Mouse (Mus musculus): Measurements from ENCODE around the gene Rpl10a. TPM values are rescaled to one million over a fixed set of nuclear protein-coding genes. Genes with fewer than 3 reads are reported as not detected.

The Rpl10a gene
- total and polyA plus RNA-seq, 2 experiments from 2014 or later: 366 to 1,161 TPM

GRCm38 (mm10) chr17:28286133-28286532, 42.1 kb upstream of the Rpl10a start:
- no peak for TF ChIP-seq CTCF (IDR thresholded peaks at IDR 0.05; ENCODE audit: low read depth)
- no peaks in the 10 kb centered on the region for H3K4me1 ChIP-seq (ENCODE audit: insufficient read depth)
- H3K4me3 ChIP-seq (ENCODE audit: low read depth, low read length): no peak overlapping the region
- no peak overlapping the region for H3K9ac ChIP-seq
- no peaks in the 10 kb centered on the region for H3K9me3 ChIP-seq (ENCODE audit: low read length)
- no peak overlapping the region for H3K4me2 ChIP-seq (ENCODE audit: low read depth)
- no peaks in the 10 kb centered on the region for H3K36me3 ChIP-seq (ENCODE audit: insufficient read depth)
- H3K27me3 ChIP-seq (ENCODE audit: insufficient read depth, low read length): no peaks in the 10 kb centered on the region
- no peak for DNase-seq
- no peak overlapping the region for H3K27ac ChIP-seq (ENCODE audit: low read depth, low read length)
- WGBS: 90% methylated on average over 10 of the region's 10 CpGs
- ATAC-seq: no peak

DNA sequence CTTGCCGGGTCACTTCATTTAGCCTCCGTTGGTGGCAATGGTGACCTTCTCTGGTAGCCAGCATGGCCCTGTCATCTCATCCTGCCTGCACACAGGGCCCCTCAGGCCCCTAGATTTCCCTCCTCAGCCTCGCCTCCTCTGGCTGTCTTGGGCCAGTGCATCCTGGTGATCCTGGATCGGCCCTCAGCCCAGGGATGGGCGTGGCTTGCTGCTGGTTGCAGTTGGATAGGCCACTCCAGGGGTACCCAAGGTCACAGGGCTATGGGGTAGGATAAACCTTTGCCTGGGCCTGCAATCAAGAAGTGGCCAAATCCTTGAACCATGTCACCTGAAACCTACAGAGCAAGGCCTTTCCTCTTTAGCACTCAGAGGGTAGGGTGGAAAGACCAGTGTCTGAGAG, 41.3 kb upstream of the Rpl10a start:
- Histone ChIP-seq H3K4me2 (ENCODE audit: low read depth) (no peak overlapping the region), H3K36me3 (ENCODE audit: insufficient read depth) (no peaks in the 10 kb centered on the region), H3K27me3 (ENCODE audit: insufficient read depth, low read length) (no peaks in the 10 kb centered on the region), H3K27ac (ENCODE audit: low read depth, low read length) (no peak overlapping the region), H3K9me3 (ENCODE audit: low read length) (no peaks in the 10 kb centered on the region), H3K4me1 (ENCODE audit: insufficient read depth) (no peaks in the 10 kb centered on the region), H3K9ac (no peak overlapping the region), H3K4me3 (ENCODE audit: low read depth, low read length) (no peak overlapping the region)
- TF ChIP-seq CTCF (IDR thresholded peaks at IDR 0.05; ENCODE audit: low read depth): no peak
- 46% methylated on average over 5 of the region's 5 CpGs for WGBS
- ATAC-seq (no peak), DNase-seq (no peak)

- Histone ChIP-seq H3K27me3 (ENCODE audit: insufficient read depth, low read length) (no peaks in the 10 kb centered on the region), H3K4me1 (ENCODE audit: insufficient read depth) (no peaks in the 10 kb centered on the region), H3K36me3 (ENCODE audit: insufficient read depth) (no peaks in the 10 kb centered on the region), H3K9me3 (ENCODE audit: low read length) (no peaks in the 10 kb centered on the region), H3K4me2 (ENCODE audit: low read depth) (no peak overlapping the region), H3K9ac (no peak overlapping the region), H3K4me3 (ENCODE audit: low read depth, low read length) (no peak overlapping the region), H3K27ac (ENCODE audit: low read depth, low read length) (no peak overlapping the region)
- 59% methylated on average over 8 of the region's 8 CpGs for WGBS
- no peak for TF ChIP-seq CTCF (IDR thresholded peaks at IDR 0.05; ENCODE audit: low read depth)
- ATAC-seq (no peak), DNase-seq (peak; percentile 7)
Observed at GRCm38 (mm10) chr17:28287578-28287977, 40.7 kb upstream of the Rpl10a start.

DNA sequence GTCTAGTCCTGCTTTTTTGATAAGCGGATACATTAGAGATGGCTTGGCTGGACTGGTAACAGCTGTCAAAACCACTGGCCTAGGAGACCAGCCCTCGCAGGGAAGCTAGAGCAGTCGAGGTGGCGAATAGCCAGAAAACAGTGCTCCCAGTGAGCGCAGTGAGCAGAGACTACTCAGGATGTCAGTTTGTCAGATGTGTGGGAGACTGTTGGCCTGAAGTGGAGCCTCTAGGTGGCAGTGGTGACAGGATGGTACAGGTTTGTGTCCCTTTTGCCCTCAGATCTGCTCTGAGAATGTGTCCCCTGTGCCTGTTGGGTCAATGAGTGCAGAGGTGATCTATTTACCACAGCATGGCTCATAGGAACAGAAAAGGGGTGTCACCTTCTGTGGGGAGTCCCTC, 40.3 kb upstream of the Rpl10a start:
- Histone ChIP-seq H3K36me3 (ENCODE audit: insufficient read depth) (no peaks in the 10 kb centered on the region), H3K27ac (ENCODE audit: low read depth, low read length) (no peak overlapping the region), H3K4me3 (ENCODE audit: low read depth, low read length) (no peak overlapping the region), H3K4me1 (ENCODE audit: insufficient read depth) (no peaks in the 10 kb centered on the region), H3K9me3 (ENCODE audit: low read length) (no peaks in the 10 kb centered on the region), H3K4me2 (ENCODE audit: low read depth) (no peak overlapping the region), H3K9ac (no peak overlapping the region), H3K27me3 (ENCODE audit: insufficient read depth, low read length) (no peaks in the 10 kb centered on the region)
- no peak for DNase-seq
- 63% methylated on average over 5 of the region's 5 CpGs for WGBS
- no peak for ATAC-seq
- peak; percentile 50; the same call in 1 of the 2 replicates for TF ChIP-seq CTCF (IDR thresholded peaks at IDR 0.05; ENCODE audit: low read depth)

- no peaks in the 10 kb centered on the region for H3K9me3 ChIP-seq (ENCODE audit: low read length)
Observed at GRCm38 (mm10) chr17:28290262-28290661, 38.0 kb upstream of the Rpl10a start.

GRCm38 (mm10) chr17:28290671-28291070, 37.6 kb upstream of the Rpl10a start:
- 82% methylated on average over 11 of the region's 11 CpGs for WGBS
- Histone ChIP-seq H3K4me2 (ENCODE audit: low read depth) (no peak overlapping the region), H3K36me3 (ENCODE audit: insufficient read depth) (no peaks in the 10 kb centered on the region), H3K4me3 (ENCODE audit: low read depth, low read length) (no peak overlapping the region), H3K9ac (no peak overlapping the region), H3K27ac (ENCODE audit: low read depth, low read length) (no peak overlapping the region), H3K27me3 (ENCODE audit: insufficient read depth, low read length) (no peaks in the 10 kb centered on the region), H3K4me1 (ENCODE audit: insufficient read depth) (no peaks in the 10 kb centered on the region), H3K9me3 (ENCODE audit: low read length) (no peaks in the 10 kb centered on the region)
- DNase-seq: no peak
- no peak for TF ChIP-seq CTCF (IDR thresholded peaks at IDR 0.05; ENCODE audit: low read depth)
- no peak for ATAC-seq

More at GRCm38 (mm10) chr17:28290262-28290661, 38.0 kb upstream of the Rpl10a start:
- H3K36me3 ChIP-seq (ENCODE audit: insufficient read depth): no peaks in the 10 kb centered on the region
- H3K4me1 ChIP-seq (ENCODE audit: insufficient read depth): no peaks in the 10 kb centered on the region
- no peak overlapping the region for H3K9ac ChIP-seq
- H3K4me3 ChIP-seq (ENCODE audit: low read depth, low read length): no peak overlapping the region
- no peak overlapping the region for H3K27ac ChIP-seq (ENCODE audit: low read depth, low read length)
- WGBS: 73% methylated on average over 3 of the region's 3 CpGs
- DNase-seq (peak; percentile 24), ATAC-seq (no peak)
- no peak overlapping the region for H3K4me2 ChIP-seq (ENCODE audit: low read depth)
- no peaks in the 10 kb centered on the region for H3K27me3 ChIP-seq (ENCODE audit: insufficient read depth, low read length)
- no peak for TF ChIP-seq CTCF (IDR thresholded peaks at IDR 0.05; ENCODE audit: low read depth)

- 83% methylated on average over 7 of the region's 7 CpGs for WGBS
Observed at GRCm38 (mm10) chr17:28291346-28291745, 36.9 kb upstream of the Rpl10a start.

GRCm38 (mm10) chr17:28293716-28294115, 34.6 kb upstream of the Rpl10a start:
- TF ChIP-seq CTCF (IDR thresholded peaks at IDR 0.05; ENCODE audit: low read depth): no peak
- no peak overlapping the region for H3K4me2 ChIP-seq (ENCODE audit: low read depth)
- no peak overlapping the region for H3K4me3 ChIP-seq (ENCODE audit: low read depth, low read length)
- DNase-seq (no peak), ATAC-seq (no peak)
- no peaks in the 10 kb centered on the region for H3K9me3 ChIP-seq (ENCODE audit: low read length)
- H3K9ac ChIP-seq: no peak overlapping the region
- WGBS: 84% methylated on average over 4 of the region's 4 CpGs
- no peaks in the 10 kb centered on the region for H3K4me1 ChIP-seq (ENCODE audit: insufficient read depth)
- no peaks in the 10 kb centered on the region for H3K36me3 ChIP-seq (ENCODE audit: insufficient read depth)
- no peaks in the 10 kb centered on the region for H3K27me3 ChIP-seq (ENCODE audit: insufficient read depth, low read length)
- H3K27ac ChIP-seq (ENCODE audit: low read depth, low read length): no peak overlapping the region

More at GRCm38 (mm10) chr17:28291346-28291745, 36.9 kb upstream of the Rpl10a start:
- Histone ChIP-seq H3K27me3 (ENCODE audit: insufficient read depth, low read length) (no peaks in the 10 kb centered on the region), H3K4me1 (ENCODE audit: insufficient read depth) (no peaks in the 10 kb centered on the region), H3K9ac (no peak overlapping the region), H3K4me3 (ENCODE audit: low read depth, low read length) (no peak overlapping the region), H3K4me2 (ENCODE audit: low read depth) (no peak overlapping the region), H3K27ac (ENCODE audit: low read depth, low read length) (no peak overlapping the region), H3K9me3 (ENCODE audit: low read length) (no peaks in the 10 kb centered on the region), H3K36me3 (ENCODE audit: insufficient read depth) (no peaks in the 10 kb centered on the region)
- TF ChIP-seq CTCF (IDR thresholded peaks at IDR 0.05; ENCODE audit: low read depth): no peak
- ATAC-seq: no peak
- DNase-seq: no peak
